ENCODE assay signal across 15 mouse cellular contexts in genomic region chr3:157471600-157471999, GRCm38 (mm10).
"Had no signal": no experiment of that assay in that cellular context is flagged by ENCODE, and none has a peak within 500 bp of the region (broad histone marks: within the 10 kb centered on the region; RNA-seq: fewer than 3 reads in every experiment).

No protein-coding gene starts in this region.

- H3K4me3 ChIP-seq: neural tube, embryonic 15.5 days; stomach, embryonic 15.5 days had no signal

- H3K4me2 ChIP-seq: neural tube, embryonic 15.5 days; stomach, embryonic 15.5 days had no signal

- H3K27me3 ChIP-seq: neural tube, embryonic 15.5 days; stomach, embryonic 15.5 days had no signal

- H3K9me3 ChIP-seq: neural tube, embryonic 15.5 days; stomach, embryonic 15.5 days had no signal

- H3K9ac ChIP-seq: neural tube, embryonic 15.5 days; stomach, embryonic 15.5 days had no signal

- H3K27ac ChIP-seq: neural tube, embryonic 15.5 days; stomach, embryonic 15.5 days; stomach, postnatal 0 days had no signal

- H3K36me3 ChIP-seq: neural tube, embryonic 15.5 days; stomach, embryonic 15.5 days had no signal

- DNase-seq: retina, postnatal 1 day; right cerebral cortex, adult 18-20 months; right cerebral cortex, postnatal 14 days; right cerebral cortex, postnatal 25 days; right cerebral cortex, postnatal 4 days; spleen, adult 18-20 months; thymus, adult 18-20 months; thymus, adult 2 months; thymus, postnatal 14 days; thymus, postnatal 25 days; thymus, postnatal 36 days; thymus, postnatal 4 days had no signal

- H3K4me1 ChIP-seq: neural tube, embryonic 15.5 days; stomach, embryonic 15.5 days had no signal
